Mouse (Mus musculus): ENCODE measurements around the gene Fmo2. TPM values are rescaled to one million over a fixed set of nuclear protein-coding genes. Genes with fewer than 3 reads are reported as not detected.

Gene Fmo2
- total RNA-seq, 4 experiments from 2014 or later: 39.6 to 65.4 (median 54.4) TPM

GRCm38 (mm10) chr1:162853812-162854482 is 44.6 kb downstream of the Fmo2 start:
- DNase-seq (ENCODE audit: low spot score): no peak

GRCm38 (mm10) chr1:162847554-162847953 is 51.0 kb downstream of the Fmo2 start:
- no peak for DNase-seq (ENCODE audit: low spot score)

- no peak for DNase-seq (ENCODE audit: low spot score)
These were observed 58.3 kb downstream of the Fmo2 start for GRCm38 (mm10) chr1:162840211-162840610.

GRCm38 (mm10) chr1:162838976-162839375 is 59.5 kb downstream of the Fmo2 start:
- no peak for DNase-seq (ENCODE audit: low spot score)

GRCm38 (mm10) chr1:162834342-162834741 is 64.2 kb downstream of the Fmo2 start:
- no peak for DNase-seq (ENCODE audit: low spot score)

- DNase-seq (ENCODE audit: low spot score): no peak
These were observed 66.0 kb downstream of the Fmo2 start for GRCm38 (mm10) chr1:162832574-162832953.

- no peak for DNase-seq (ENCODE audit: low spot score)
These were observed 66.5 kb downstream of the Fmo2 start for GRCm38 (mm10) chr1:162831838-162832573.

Other genes starting within 250 kb of the Fmo2 start
- gene Myocos, start 240.5 kb downstream of the Fmo2 start, total RNA-seq (2022): not detected
- 10 to 100 TPM; 68.5 to 76.0 (median 71.9) TPM for gene Prrc2c, start 158.2 kb downstream of the Fmo2 start, total RNA-seq (2022)
- gene Fmo4, start 84.8 kb downstream of the Fmo2 start, total RNA-seq (2022): not detected
- gene Fmo1, start 32.1 kb downstream of the Fmo2 start, total RNA-seq (2022): 10 to 100 TPM; 31.3 to 36.7 (median 35.1) TPM
- gene Fmo6, start 38.8 kb upstream of the Fmo2 start, total RNA-seq (2022): not detected
- gene Fmo3, start 85.8 kb upstream of the Fmo2 start, total RNA-seq (2022): under 1 TPM in 3 of 4 experiments, not detected in 1; 0.16 to 0.34 (median 0.22) TPM
- gene Mroh9, start 186.9 kb upstream of the Fmo2 start, total RNA-seq (2022): not detected